Mouse (Mus musculus): ENCODE data around the gene Surf2.

Surf2 gene

DNA sequence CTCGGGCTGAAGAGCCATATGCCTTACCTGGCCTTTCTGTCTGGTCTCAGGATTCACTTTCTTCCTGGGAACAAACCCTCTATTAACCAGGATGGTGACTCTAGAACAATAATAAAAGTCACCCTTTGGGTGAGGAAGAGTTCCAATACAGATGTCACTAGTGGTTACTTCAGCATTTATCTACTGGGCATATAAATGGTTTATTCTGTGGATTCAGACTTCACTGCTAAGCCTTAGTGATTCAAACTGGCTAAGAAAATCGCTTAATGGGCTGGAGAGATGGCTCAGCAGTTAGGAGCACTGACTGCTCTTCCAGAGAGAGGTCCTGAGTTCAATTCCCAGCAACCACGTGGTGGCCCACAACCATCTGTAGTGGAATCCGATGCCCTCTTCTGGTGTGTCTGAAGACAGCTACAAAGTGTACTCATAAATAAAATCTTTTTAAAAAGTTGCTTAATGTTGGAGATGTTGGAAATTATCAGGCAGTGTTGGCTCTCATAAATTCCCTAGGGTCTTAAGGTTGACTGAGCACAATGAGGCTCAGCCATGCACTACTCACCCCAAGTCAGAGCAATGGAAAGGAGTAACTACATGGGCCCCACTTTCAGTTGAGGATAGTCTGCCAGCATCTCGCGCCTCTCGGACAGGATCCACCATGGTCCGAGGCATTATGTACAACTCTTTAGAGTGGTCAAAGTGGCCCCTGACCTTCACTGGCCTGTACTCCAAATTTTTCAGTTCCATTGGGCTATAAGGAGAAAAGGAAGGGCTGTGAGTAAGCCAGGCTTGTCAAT lies 1.8 kb upstream of the Surf2 start:
- no peak for DNase-seq (ENCODE audit: inconsistent ontology term)

DNA sequence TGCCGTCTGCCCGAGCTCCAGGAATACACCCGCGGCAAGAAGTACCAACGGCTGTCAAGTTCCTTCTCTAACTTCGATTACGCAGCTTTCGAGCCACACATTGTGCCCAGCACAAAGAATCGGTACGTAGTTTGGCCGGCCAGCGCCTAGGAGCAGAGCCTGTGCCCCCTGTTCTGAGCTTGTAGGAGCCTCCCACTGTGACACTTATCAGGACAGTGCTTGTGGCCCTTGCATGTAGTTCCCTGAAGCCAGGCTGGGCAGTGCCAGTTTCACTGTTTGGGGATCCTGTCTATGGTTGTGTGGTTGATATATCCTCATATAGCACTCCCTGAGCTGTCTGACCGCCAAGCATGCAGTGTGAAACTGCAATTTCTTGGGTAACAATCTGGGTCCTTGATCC lies 571 bp downstream of the Surf2 start:
- no peak for DNase-seq (ENCODE audit: inconsistent ontology term)

GRCm38 (mm10) chr2:26919684-26920083 lies 3.5 kb downstream of the Surf2 start:
- no peak for DNase-seq (ENCODE audit: inconsistent ontology term)

- no peak for DNase-seq (ENCODE audit: inconsistent ontology term)
Measured at GRCm38 (mm10) chr2:26920190-26920855, 4.2 kb downstream of the Surf2 start.

DNA sequence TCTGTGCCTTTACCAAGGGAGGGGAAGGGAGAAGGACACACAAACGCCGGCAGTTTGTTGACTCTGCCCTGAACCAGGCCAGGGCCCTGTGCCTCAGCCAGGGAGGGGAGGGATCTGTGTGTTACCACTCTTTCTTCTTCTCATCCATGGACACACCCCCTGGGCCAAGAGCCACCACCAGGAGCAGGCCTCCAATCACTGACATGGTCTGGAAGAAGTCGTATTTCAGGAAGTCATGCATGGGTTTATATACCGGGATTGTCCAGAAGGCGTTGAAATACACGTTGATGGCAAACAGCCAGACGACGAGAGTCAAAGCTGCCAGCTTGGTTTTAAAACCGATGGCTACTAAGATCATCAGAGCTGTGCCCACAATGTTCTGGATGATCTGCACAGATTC lies 5.6 kb downstream of the Surf2 start:
- DNase-seq (ENCODE audit: inconsistent ontology term): no peak

DNA sequence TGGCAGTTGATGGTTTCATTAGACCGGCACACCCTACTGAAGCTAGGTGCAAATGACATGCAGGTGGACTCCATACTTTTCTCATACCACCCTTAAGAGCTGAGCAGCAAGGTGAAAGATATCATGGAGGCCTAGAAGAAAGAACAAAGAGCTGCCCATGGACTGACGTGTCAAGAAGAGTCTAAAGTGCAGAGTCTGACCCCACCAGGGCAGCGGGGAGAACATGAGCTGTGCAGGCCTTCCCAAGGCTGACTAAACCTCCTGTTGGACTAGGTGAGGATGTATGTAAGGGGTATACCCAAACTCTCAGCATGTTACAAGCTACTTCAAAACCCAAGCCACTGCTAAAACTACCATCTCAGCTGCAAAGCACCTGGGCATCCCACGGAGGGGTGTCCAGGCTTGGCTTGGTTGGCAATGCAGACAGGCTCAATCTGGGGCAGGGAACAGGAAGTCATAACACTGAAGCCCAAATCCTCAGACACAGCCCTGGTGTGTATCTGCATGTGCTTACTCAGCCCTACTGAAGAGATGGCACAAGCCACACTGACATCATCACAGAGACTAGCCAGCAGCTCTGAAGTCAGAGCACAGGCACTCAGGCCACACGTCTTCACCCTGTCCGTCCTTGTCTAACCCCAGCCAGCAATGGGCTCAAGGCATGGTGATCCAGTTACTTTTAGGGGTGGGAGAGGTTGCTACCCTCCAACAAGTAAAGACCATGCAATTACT lies 11.7 kb downstream of the Surf2 start:
- DNase-seq (ENCODE audit: inconsistent ontology term): no peak

DNA sequence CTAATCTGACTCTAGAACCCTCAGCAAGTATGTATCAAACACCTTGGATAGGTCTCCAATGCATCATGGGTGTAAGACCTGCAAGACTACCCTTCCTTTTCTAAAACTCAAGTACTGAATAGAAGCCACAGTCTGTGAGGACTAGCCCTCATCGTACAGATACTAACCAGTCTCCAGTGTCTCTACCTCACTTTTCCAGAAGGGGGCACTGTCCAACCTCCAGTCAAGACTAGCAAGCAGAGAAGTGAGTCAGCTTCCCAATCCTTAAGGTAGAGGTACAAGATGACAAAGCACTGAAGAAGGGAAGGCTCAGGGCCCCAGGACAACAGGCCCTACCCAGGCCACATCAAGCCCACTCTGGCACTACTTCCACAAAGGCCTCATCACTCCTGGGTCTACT lies 14.2 kb downstream of the Surf2 start:
- no peak for DNase-seq (ENCODE audit: inconsistent ontology term)

- peak; percentile 45 for DNase-seq (ENCODE audit: inconsistent ontology term)
Measured at GRCm38 (mm10) chr2:26932473-26933303, 16.5 kb downstream of the Surf2 start.

GRCm38 (mm10) chr2:26933304-26934055 lies 17.3 kb downstream of the Surf2 start, which contains the start of the genes Surf4 and Stkld1:
TSS of gene Surf4 (minus strand) at chr2:26933928.
TSS of gene Stkld1 (plus strand) at chr2:26934047.
- peak; percentile 97 for DNase-seq (ENCODE audit: inconsistent ontology term)

DNA sequence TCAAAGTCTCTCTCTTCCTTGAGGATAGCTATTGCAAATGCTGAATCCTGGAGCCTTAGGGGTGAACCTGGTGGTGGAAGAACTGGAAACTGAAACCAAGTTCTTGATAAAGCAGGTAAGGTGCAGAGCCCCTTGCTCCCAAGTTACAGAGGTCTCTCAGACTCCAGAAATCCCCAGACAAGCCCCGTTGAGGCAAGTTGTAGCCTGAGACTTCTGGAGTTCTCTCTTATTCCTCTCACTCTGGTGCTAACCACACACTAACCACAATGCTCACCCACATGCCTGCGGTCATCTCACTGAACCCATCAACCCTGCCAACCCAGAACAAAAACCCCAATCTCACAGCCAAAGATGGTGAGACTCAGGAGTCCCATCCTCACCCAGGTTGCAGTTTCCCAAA lies 19.1 kb downstream of the Surf2 start:
- DNase-seq (ENCODE audit: inconsistent ontology term): no peak

DNA sequence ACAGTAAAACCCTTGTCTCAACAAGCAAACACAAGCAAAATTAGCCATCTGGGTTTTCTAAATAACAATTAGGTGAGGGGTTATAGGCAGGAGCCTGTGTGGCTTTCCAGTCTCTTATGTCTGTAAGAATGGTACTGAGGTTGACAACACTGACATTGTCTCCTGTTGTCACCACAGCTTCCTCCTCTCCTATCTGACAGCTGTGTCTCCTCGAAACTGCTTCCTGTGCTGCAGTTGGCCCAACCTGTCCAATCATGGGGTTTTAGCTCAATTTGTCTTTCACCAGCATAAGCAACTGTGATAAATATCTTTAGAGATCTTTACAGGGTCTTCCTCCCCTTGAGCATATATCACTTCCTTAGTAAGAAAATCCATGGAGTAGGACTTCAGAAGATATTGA lies 20.3 kb downstream of the Surf2 start:
- no peak for DNase-seq (ENCODE audit: inconsistent ontology term)

DNA sequence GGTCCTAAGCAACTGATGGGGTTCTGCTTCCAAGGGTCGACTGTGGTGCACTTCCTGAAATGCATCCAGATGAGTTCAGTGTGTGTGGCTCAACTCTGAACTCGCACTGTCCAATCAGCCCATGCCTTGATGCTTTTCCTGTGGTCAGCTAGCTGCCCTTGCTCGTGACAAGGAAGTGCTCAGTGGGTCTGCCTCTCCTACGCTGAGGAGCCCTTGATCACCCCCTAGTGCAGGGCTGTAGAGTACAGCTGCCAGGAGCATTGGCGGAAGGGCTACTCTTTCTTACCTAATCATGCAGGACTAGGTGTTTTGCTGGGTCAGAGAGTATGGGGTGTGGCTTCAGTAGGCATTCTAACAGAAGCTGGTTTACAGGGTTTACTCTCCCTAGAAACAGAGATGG lies 25.4 kb downstream of the Surf2 start:
- no peak for DNase-seq (ENCODE audit: inconsistent ontology term)

DNA sequence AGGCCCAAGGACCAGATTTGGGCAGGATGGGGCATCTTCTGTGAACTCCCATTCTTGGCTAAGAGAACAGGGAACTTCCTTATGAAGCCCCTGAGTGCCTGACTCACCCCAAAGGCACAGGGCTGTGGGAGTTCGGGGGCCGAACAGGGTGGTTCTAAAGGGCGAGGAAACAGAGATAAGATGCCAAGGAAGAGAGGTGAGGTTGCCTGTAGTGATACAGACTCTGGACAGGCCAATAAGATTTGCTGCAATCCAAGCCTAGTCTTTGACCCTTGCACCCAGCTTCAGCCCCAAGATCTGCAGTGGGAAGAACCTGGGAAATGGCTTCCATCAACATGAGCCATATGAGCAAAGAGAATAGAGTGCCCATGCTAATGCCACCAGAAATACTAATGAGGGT lies 27.1 kb downstream of the Surf2 start:
- DNase-seq (ENCODE audit: inconsistent ontology term): no peak

DNA sequence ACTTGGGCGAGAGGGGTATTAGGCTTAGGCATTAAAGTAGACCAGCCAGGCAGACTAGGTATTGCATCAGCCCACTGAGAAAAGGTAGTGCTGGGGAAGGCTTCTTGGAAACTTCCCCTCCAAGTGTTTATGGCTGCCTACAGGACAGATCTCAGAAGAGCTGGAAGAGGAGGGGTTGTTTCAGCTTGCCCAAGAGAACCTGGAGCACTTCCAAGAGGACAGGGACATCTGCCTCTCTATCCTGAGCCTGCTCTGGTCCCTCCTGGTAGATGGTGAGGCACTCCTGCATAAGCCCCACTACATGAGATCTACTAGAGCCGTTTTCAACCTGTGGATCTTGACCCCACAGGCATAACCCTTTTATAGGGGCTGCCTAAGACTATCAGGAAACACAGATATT lies 34.2 kb downstream of the Surf2 start:
- DNase-seq (ENCODE audit: inconsistent ontology term): no peak

GRCm38 (mm10) chr2:26951346-26951905 lies 35.3 kb downstream of the Surf2 start:
- no peak for DNase-seq (ENCODE audit: inconsistent ontology term)

DNA sequence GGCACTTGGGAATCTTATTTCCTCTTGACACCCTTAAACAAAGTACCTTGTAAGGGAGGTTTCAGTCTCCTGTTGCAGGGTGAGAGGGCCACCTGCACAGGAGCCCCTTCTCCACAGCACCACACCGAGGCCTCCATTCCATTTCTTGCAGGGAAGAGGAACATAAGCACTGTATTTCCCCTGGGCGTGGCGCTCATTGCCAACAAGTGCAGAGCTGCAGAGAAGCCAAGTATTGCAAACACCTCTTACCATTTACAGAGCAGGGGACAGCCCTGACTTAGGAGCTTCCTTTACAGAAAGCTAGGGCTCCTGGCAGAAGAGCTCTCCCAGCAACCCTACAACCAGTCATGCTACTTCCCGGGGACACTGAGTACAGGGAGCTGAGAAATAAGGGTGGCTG lies 36.0 kb downstream of the Surf2 start:
- DNase-seq (ENCODE audit: inconsistent ontology term): no peak

DNA sequence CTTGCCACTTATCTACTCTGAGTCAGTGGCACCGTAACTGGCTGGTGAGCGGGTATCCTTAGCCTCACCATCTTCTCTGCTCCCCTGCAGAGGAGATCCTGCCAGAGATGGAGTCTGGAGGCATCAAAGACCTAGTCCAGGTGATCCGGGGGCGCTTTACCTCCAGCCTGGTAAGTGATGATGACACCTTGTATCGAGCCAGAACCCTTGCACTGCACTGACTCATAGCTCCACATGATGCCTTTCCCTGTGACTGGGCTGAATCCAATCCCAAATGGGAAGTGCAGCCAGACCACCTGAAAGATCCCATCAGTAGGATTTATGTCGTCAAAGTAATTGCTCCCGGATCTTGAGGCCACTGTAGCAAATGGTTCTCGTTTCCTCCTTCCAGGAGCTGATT lies 36.7 kb downstream of the Surf2 start:
- DNase-seq (ENCODE audit: inconsistent ontology term): no peak

- DNase-seq (ENCODE audit: inconsistent ontology term): no peak
Measured at GRCm38 (mm10) chr2:26954735-26955395, 38.7 kb downstream of the Surf2 start.

DNA sequence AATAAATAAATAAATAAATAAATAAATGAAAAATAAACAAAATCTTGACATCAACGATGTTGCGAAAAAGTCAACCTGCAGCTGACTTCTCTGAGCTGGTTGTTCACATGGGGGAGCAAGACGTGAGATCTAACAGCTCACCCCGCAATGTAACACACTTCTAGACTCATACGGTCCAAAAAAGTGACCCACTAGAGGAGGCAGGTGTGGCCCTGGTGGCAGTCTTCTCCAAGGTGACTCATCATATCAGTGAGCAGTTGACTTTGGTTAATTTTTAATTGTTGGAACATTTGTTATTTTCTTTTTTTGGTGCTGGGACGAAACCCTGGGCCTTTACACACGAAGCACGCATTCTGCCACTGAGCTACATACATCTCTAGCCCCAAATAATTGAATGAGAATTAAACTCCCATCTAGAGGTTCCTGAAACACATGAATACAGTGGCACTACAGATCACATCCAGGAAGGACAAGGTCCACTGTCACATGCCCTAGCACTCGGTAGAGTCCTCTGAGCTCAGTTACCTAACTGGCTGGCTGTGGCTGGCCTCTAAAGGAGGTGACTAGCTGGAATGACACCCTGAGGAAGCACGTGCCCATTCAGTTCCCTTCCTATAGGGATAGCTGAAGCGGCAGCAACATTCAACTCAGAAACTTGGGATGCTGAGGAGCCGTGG lies 40.8 kb downstream of the Surf2 start:
- no peak for DNase-seq (ENCODE audit: inconsistent ontology term)

DNA sequence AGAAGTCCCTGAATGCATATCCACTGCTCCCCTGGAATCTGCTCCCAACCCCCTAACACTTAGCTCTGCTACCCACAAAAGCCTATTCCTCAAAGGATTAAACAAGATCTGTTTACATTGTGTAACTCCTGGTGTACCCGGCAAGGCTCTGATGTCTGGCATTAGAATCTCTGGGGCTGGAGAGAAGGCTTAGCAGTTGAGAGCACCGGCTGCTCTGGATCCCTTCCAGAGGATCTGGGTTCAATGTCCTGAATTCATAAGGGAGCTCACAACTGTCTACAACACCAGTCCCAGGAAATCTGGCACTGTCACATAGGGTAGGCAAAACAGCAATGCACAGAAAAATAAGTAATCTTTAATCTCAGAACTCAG lies 41.3 kb downstream of the Surf2 start:
- no peak for DNase-seq (ENCODE audit: inconsistent ontology term)
